Comparison of ENCODE assay signal across 8 mouse cellular contexts in the genomic region with DNA sequence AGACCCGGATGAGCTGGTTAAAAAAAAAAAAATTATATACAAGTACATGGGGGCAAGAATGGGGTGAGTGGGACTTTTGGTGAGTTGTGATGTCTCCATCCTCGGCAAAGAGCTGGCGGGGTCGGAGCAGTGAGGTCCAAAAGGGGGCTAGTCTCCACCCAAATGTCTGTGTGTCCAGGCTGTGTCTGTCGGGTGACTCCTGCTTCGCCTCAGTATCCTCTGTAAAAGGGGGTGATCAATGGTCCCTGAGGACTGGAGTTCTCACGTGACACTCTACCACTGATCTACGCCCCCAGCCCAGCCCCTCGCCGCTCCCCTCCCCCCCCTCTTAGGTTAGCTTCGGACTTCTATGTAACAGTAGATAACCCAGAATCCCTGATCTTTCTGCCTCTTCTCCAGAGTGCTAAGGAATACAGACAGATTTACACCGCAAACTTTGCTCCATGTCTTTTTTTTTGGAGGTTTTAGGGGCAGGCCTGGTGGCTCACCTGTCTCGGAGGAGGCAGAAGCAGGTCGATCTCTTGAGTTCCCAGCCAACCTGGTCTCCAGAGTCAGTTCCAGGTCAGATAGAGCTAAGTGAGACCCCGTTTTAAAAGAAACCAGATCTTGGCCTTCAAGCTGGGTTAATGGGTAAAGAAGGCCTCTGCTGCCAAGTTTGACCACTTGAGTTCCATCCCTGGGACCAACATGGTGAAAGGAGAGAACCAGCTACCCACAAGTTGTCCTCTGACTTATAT. TPM values are rescaled to one million over a fixed set of nuclear protein-coding genes. Genes with fewer than 3 reads are reported as not detected.
DNase-seq lines count a peak whose midpoint lies in the region; ATAC-seq and TF ChIP-seq lines count a peak whose summit lies in the region.

No protein-coding gene starts in this region.

- DNase-seq in heart, adult 11 months: peak; percentile 95
- no peak for DNase-seq in heart, adult 8-10 months (ENCODE audit: low spot score)
- no peak for DNase-seq in liver, embryonic 14.5 days (ENCODE audit: low read depth in 3 of 3, low spot score in 3 of 3)
- DNase-seq in ovary, adult 18-20 months (ENCODE audit: low spot score): no peak
- DNase-seq in kidney, adult 18-20 months: no peak
- no peak for DNase-seq in gastrocnemius, adult 18-20 months (ENCODE audit: low spot score)

- H3K27ac ChIP-seq in ES-Bruce4 (ENCODE audit: insufficient read depth, low read length): peak overlapping the region; percentile 48
- peak overlapping the region; percentile 93 for H3K27ac ChIP-seq in forebrain, embryonic 13.5 days
- peak overlapping the region; percentile 89 for H3K27ac ChIP-seq in liver, embryonic 14.5 days

- H3K9me3 ChIP-seq in ES-Bruce4 (replicated peaks; ENCODE audit: control insufficient read depth, insufficient read depth, low read length, poor library complexity, severe bottlenecking): no peaks in the 10 kb centered on the region
- H3K9me3 ChIP-seq in forebrain, embryonic 13.5 days (replicated peaks): no peaks in the 10 kb centered on the region
- no peaks in the 10 kb centered on the region for H3K9me3 ChIP-seq in liver, embryonic 14.5 days (ENCODE audit: control insufficient read depth, low read length)

- H3K4me3 ChIP-seq in ES-Bruce4 (ENCODE audit: low read depth, low read length): peak overlapping the region; percentile 60
- peak overlapping the region; percentile 82 for H3K4me3 ChIP-seq in forebrain, embryonic 13.5 days
- H3K4me3 ChIP-seq in liver, embryonic 14.5 days (ENCODE audit: insufficient read depth in 1 of 2, low read depth in 2 of 2, low read length in 2 of 2): peak overlapping the region; percentile 28 to 87; a peak in 2 of 4 replicates

- TF ChIP-seq POLR2A in ES-Bruce4 (IDR thresholded peaks at IDR 0.05; ENCODE audit: insufficient read depth, low read length): peak; percentile 66

- H3K4me2 ChIP-seq in forebrain, embryonic 13.5 days: peak overlapping the region; percentile 64
- peak overlapping the region; percentile 93 for H3K4me2 ChIP-seq in liver, embryonic 14.5 days (ENCODE audit: low read depth)

- peak overlapping the region; percentile 70 for H3K9ac ChIP-seq in ES-Bruce4 (ENCODE audit: low read depth, poor library complexity, severe bottlenecking)
- H3K9ac ChIP-seq in forebrain, embryonic 13.5 days: peak overlapping the region; percentile 77
- H3K9ac ChIP-seq in liver, embryonic 14.5 days (replicated peaks): peak overlapping the region; percentile 85

- 64% methylated on average over 15 of the region's 15 CpGs for WGBS in forebrain, embryonic 13.5 days
- WGBS in liver, embryonic 14.5 days (ENCODE audit: insufficient replicate concordance): 40% methylated on average over 15 of the region's 15 CpGs

- TF ChIP-seq EP300 in ES-Bruce4 (IDR thresholded peaks at IDR 0.05; ENCODE audit: insufficient read depth, low read depth, low read length): no peak
- TF ChIP-seq EP300 in liver, embryonic 14.5 days (IDR thresholded peaks at IDR 0.05; ENCODE audit: low read depth): no peak

- no peak for ATAC-seq in forebrain, embryonic 13.5 days
- no peak for ATAC-seq in liver, embryonic 14.5 days (ENCODE audit: insufficient read depth)

- H3K36me3 ChIP-seq in ES-Bruce4 (ENCODE audit: control insufficient read depth, insufficient read depth, low read length, poor library complexity, severe bottlenecking): peaks cover 32% of the 10 kb centered on the region
- H3K36me3 ChIP-seq in forebrain, embryonic 13.5 days (ENCODE audit: poor library complexity, severe bottlenecking): peaks cover 25% of the 10 kb centered on the region
- H3K36me3 ChIP-seq in liver, embryonic 14.5 days (replicated peaks; ENCODE audit: control insufficient read depth, insufficient read depth, low read depth): peaks cover 25% of the 10 kb centered on the region

- H3K4me1 ChIP-seq in ES-Bruce4 (ENCODE audit: control insufficient read depth, insufficient read depth, low read length): no peaks in the 10 kb centered on the region
- H3K4me1 ChIP-seq in forebrain, embryonic 13.5 days: peaks cover 33% of the 10 kb centered on the region
- H3K4me1 ChIP-seq in liver, embryonic 14.5 days (replicated peaks; ENCODE audit: control insufficient read depth in 2 of 2, insufficient read depth in 2 of 2, low read length in 1 of 2): peaks cover 15 to 25% of the 10 kb centered on the region in 2 experiments

- no peak for TF ChIP-seq CTCF in ES-Bruce4 (IDR thresholded peaks at IDR 0.05; ENCODE audit: low read depth, low read length)
- TF ChIP-seq CTCF in liver, embryonic 14.5 days (IDR thresholded peaks at IDR 0.05; ENCODE audit: low read depth): no peak

- H3K27me3 ChIP-seq in ES-Bruce4 (ENCODE audit: control insufficient read depth, insufficient read depth, low read length, poor library complexity, severe bottlenecking): no peaks in the 10 kb centered on the region
- peaks cover 7% of the 10 kb centered on the region for H3K27me3 ChIP-seq in forebrain, embryonic 13.5 days
- H3K27me3 ChIP-seq in liver, embryonic 14.5 days (ENCODE audit: control insufficient read depth, insufficient read depth, low read length): no peaks in the 10 kb centered on the region

RNA-seq across cellular contexts. Expression of a gene that starts 1.4 kb away (rescaled TPM):
- total RNA-seq in heart, adult 8-10 months (2022): 100 to 1,000 TPM; 580 to 769 (median 686) TPM
- 3,729 and 4,020 TPM in 2 replicates for polyA plus RNA-seq in ES-Bruce4 (2011; ENCODE audit: insufficient read depth, insufficient read length, low read depth, missing spikeins)
- 998 and 1,188 TPM in 2 replicates for polyA plus RNA-seq in forebrain, embryonic 13.5 days (2015; fragmentation: Nextera tagmentation; extraction: Ambion mirVana)
- polyA plus RNA-seq in liver, embryonic 14.5 days (2012; rRNA removed): 534 and 909 TPM in 2 replicates
- polyA plus RNA-seq in liver, embryonic 14.5 days (2014; fragmentation: Nextera tagmentation; extraction: Ambion mirVana): 992 and 1,027 TPM in 2 replicates
- 100 to 1,000 TPM; 643 to 706 TPM for total RNA-seq in gastrocnemius, adult 18-20 months (2021)

RNA-seq across cellular contexts. Expression of a gene that starts 5.7 kb away (rescaled TPM):
- total RNA-seq in heart, adult 8-10 months (2022): 100 to 1,000 TPM; 572 to 626 (median 604) TPM
- polyA plus RNA-seq in ES-Bruce4 (2011; ENCODE audit: insufficient read depth, insufficient read length, low read depth, missing spikeins): 2,753 and 2,969 TPM in 2 replicates
- polyA plus RNA-seq in forebrain, embryonic 13.5 days (2015; fragmentation: Nextera tagmentation; extraction: Ambion mirVana): 1,342 and 1,406 TPM in 2 replicates
- polyA plus RNA-seq in liver, embryonic 14.5 days (2012; rRNA removed): 309 and 366 TPM in 2 replicates
- polyA plus RNA-seq in liver, embryonic 14.5 days (2014; fragmentation: Nextera tagmentation; extraction: Ambion mirVana): 989 and 1,016 TPM in 2 replicates
- total RNA-seq in gastrocnemius, adult 18-20 months (2021): 100 to 1,000 TPM; 490 to 529 TPM

RNA-seq across cellular contexts. Expression of a gene that starts 6.1 kb away (rescaled TPM):
- 1 to 10 TPM in 1 of 4 experiments, not detected in 3; 1.7 TPM for total RNA-seq in heart, adult 8-10 months (2022)
- polyA plus RNA-seq in ES-Bruce4 (2011; ENCODE audit: insufficient read depth, insufficient read length, low read depth, missing spikeins): not detected in 2 replicates
- polyA plus RNA-seq in forebrain, embryonic 13.5 days (2015; fragmentation: Nextera tagmentation; extraction: Ambion mirVana): 0.13 and 0.31 TPM in 2 replicates
- 0.03 TPM in 1 of 2 replicates, not detected in the other for polyA plus RNA-seq in liver, embryonic 14.5 days (2012; rRNA removed)
- 0.15 and 0.63 TPM in 2 replicates for polyA plus RNA-seq in liver, embryonic 14.5 days (2014; fragmentation: Nextera tagmentation; extraction: Ambion mirVana)
- 1 to 10 TPM in 1 of 2 experiments, not detected in 1; 1.2 TPM for total RNA-seq in gastrocnemius, adult 18-20 months (2021)

RNA-seq across cellular contexts. Expression of a gene that starts 6.3 kb away (rescaled TPM):
- total RNA-seq in heart, adult 8-10 months (2022): 1 to 10 TPM; 6.1 to 7.9 (median 6.5) TPM
- 3.0 and 3.7 TPM in 2 replicates for polyA plus RNA-seq in ES-Bruce4 (2011; ENCODE audit: insufficient read depth, insufficient read length, low read depth, missing spikeins)
- polyA plus RNA-seq in forebrain, embryonic 13.5 days (2015; fragmentation: Nextera tagmentation; extraction: Ambion mirVana): 0.79 and 0.92 TPM in 2 replicates
- polyA plus RNA-seq in liver, embryonic 14.5 days (2012; rRNA removed): 12.1 and 13.4 TPM in 2 replicates
- 3.9 and 5.5 TPM in 2 replicates for polyA plus RNA-seq in liver, embryonic 14.5 days (2014; fragmentation: Nextera tagmentation; extraction: Ambion mirVana)
- 1 to 10 TPM; 1.8 to 3.0 TPM for total RNA-seq in gastrocnemius, adult 18-20 months (2021)

RNA-seq across cellular contexts. Expression of a gene that starts 24.2 kb away (rescaled TPM):
- 10 to 100 TPM; 40.4 to 50.5 (median 48.0) TPM for total RNA-seq in heart, adult 8-10 months (2022)
- polyA plus RNA-seq in ES-Bruce4 (2011; ENCODE audit: insufficient read depth, insufficient read length, low read depth, missing spikeins): 38.5 and 43.6 TPM in 2 replicates
- polyA plus RNA-seq in forebrain, embryonic 13.5 days (2015; fragmentation: Nextera tagmentation; extraction: Ambion mirVana): 97.5 TPM in 2 replicates
- polyA plus RNA-seq in liver, embryonic 14.5 days (2012; rRNA removed): 38.3 and 43.3 TPM in 2 replicates
- 44.3 and 45.8 TPM in 2 replicates for polyA plus RNA-seq in liver, embryonic 14.5 days (2014; fragmentation: Nextera tagmentation; extraction: Ambion mirVana)
- 10 to 100 TPM; 34.2 to 34.5 TPM for total RNA-seq in gastrocnemius, adult 18-20 months (2021)
